Mouse (Mus musculus) ES-Bruce4 (cell line): ENCODE measurements around the gene Chchd5. TPM values are rescaled to one million over a fixed set of nuclear protein-coding genes. Genes with fewer than 3 reads are reported as not detected.
A peak's percentile ranks its signal among the peaks of the same experiment; 100 is the strongest.

Source experiments
- H3K27ac ChIP-seq: 2 replicates; pipeline ENCODE4 v1.5.1; 2012; ENCODE audit warnings: low read length, inconsistent platforms; ENCODE audit not compliant: insufficient read depth
- H3K27me3 ChIP-seq: 2 replicates; pipeline ENCODE4 v1.6.1; 2012; ENCODE audit warnings: mild to moderate bottlenecking, low read length, inconsistent platforms; ENCODE audit not compliant: control insufficient read depth, poor library complexity, insufficient read depth, severe bottlenecking
- H3K36me3 ChIP-seq: 2 replicates; pipeline ENCODE4 v1.6.1; 2012; ENCODE audit warnings: inconsistent platforms, mild to moderate bottlenecking, low read length, moderate library complexity; ENCODE audit not compliant: control insufficient read depth, poor library complexity, insufficient read depth, severe bottlenecking
- H3K4me1 ChIP-seq: one replicate; pipeline ENCODE4 v1.8.1; 2011; ENCODE audit warnings: low read length; ENCODE audit not compliant: control insufficient read depth, insufficient read depth
- H3K4me3 ChIP-seq: 2 replicates; pipeline ENCODE4 v1.5.1; 2011; ENCODE audit warnings: low read depth, mild to moderate bottlenecking, low read length
- H3K9ac ChIP-seq: 2 replicates; pipeline ENCODE4 v1.6.1; 2012; ENCODE audit warnings: low read depth, mild to moderate bottlenecking, inconsistent platforms; ENCODE audit not compliant: poor library complexity, severe bottlenecking
- H3K9me3 ChIP-seq: replicated peaks from 2 replicates; pipeline ENCODE4 v1.6.1; 2012; ENCODE audit warnings: mild to moderate bottlenecking, low read length, inconsistent platforms; ENCODE audit not compliant: control insufficient read depth, poor library complexity, insufficient read depth, severe bottlenecking
- CTCF ChIP-seq: IDR thresholded peaks from one replicate; pipeline ENCODE4 v1.8.1; 2011; ENCODE audit warnings: low read depth, low read length
- EP300 ChIP-seq: IDR thresholded peaks from 2 replicates; pipeline ENCODE4 v1.6.1; 2011; ENCODE audit warnings: low read depth, low read length; ENCODE audit not compliant: insufficient read depth
- POLR2A ChIP-seq: IDR thresholded peaks from one replicate; pipeline ENCODE4 v1.8.1; 2011; ENCODE audit warnings: low read length; ENCODE audit not compliant: insufficient read depth
- polyA plus RNA-seq: library from polyadenylated mRNA; stranded (reverse); fragments of >200 nt; gene quantifications from 2 replicates; pipeline ENCODE4 v1.2.4, GENCODE M21; 2011; ENCODE audit warnings: low read depth; ENCODE audit not compliant: missing spikeins, insufficient read depth, insufficient read length

Chchd5 gene
- polyA plus RNA-seq, 1 experiment, result 43.8 TPM

DNA sequence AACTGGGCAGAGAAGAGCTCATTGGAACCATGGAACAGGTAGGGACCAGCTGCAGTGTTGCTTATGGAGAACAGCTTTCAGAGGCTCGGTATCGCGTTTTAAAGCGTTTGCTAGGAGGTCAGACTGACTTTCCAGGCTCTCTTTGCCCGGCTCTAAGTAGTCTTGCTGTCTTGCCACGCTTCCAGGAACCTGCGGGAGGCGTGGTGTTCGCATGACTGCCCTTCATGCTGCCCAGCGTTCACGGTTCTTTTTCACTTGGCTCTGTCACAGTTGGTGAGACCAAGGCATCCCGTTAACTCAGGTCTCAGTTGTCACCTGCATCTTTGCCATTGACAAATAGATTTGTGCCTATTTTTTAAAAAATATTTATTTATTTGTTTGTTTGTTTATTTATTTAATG, 11.4 kb upstream of the Chchd5 start:
- H3K4me3 ChIP-seq, result no peak overlapping the region
- H3K27ac ChIP-seq, result no peak overlapping the region
- no peak overlapping the region for H3K9ac ChIP-seq
- peaks cover 70% of the 10 kb centered on the region for H3K36me3 ChIP-seq
- H3K4me1 ChIP-seq, result no peaks in the 10 kb centered on the region
- no peaks in the 10 kb centered on the region for H3K9me3 ChIP-seq
- TF ChIP-seq EP300, result no peak
- no peak for TF ChIP-seq POLR2A
- no peak for TF ChIP-seq CTCF
- H3K27me3 ChIP-seq, result no peaks in the 10 kb centered on the region

DNA sequence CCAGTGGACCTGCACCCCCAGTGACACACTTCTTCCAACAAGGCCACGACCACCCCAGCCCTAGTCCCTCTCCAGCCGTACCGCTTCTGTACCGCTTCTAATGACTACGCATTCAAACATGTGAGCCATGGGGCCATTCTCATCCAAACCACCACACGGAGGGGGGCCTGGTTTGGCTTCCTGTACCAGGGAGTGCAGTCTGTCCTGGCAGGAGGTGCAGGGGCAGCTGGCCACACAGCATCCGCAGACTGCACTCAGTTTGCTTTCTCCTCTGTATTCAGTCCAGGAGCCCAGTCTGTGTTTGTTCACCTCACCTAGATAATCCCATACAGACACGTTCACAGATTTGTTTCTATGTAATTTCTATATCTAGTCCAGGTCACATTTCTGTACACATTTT, 7.5 kb upstream of the Chchd5 start:
- Histone ChIP-seq H3K4me1 (no peaks in the 10 kb centered on the region), H3K36me3 (peaks cover 68% of the 10 kb centered on the region), H3K27ac (no peak overlapping the region), H3K9ac (no peak overlapping the region), H3K4me3 (no peak overlapping the region), H3K27me3 (no peaks in the 10 kb centered on the region), H3K9me3 (no peaks in the 10 kb centered on the region)
- TF ChIP-seq POLR2A, result no peak
- TF ChIP-seq CTCF, result no peak
- TF ChIP-seq EP300, result no peak

DNA sequence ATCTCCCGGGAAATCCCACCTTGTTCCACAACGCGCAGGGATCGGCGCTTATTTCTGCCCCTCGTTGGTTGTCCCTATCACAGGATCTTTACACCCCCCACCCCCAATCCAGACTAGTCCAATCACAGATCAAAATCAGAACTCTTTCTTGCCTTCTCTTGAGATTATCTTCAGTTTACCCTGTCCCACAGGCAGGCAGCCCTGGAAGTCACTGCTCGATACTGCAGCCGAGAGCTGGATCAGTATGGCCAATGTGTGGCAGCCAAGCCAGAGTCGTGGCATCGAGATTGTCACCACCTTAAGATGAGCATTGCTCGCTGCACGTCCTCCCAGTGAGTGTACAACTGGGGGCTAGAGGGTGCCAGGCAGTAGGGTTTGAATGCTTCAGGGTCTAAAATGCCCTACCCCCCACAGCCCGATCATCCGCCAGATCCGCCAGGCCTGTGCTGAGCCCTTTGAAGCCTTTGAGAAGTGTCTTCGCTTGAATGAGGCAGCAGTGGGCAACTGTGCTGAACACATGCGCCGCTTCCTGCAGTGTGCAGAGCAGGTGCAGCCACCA, 566 bp downstream of the Chchd5 start:
- TF ChIP-seq CTCF, result no peak
- Histone ChIP-seq H3K9me3 (no peaks in the 10 kb centered on the region), H3K9ac (peak overlapping the region; percentile 67), H3K27me3 (no peaks in the 10 kb centered on the region), H3K36me3 (peaks cover 36% of the 10 kb centered on the region), H3K4me1 (peaks cover 2% of the 10 kb centered on the region), H3K27ac (peak overlapping the region; percentile 68), H3K4me3 (peak overlapping the region; percentile 95)

DNA sequence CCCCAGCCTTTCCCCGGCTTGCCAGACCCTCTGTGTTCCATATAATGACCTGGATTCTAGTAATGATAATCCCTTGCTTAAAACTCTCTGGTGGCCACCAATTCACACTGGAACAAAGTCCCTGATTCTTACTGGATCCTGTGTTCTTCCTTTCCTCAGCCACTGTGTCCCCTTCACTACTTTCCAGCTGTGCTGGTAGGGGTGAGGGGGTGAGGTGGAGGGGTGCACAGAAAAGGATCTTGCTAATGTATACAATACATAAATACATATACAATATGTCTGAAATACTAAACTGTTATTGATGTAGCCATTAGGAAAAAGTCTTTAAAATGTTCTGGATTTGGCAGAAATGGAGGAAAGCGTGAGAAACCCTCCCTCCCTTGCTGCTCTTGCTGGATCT, 1.3 kb downstream of the Chchd5 start:
- Histone ChIP-seq H3K4me3 (peak overlapping the region; percentile 95), H3K36me3 (peaks cover 29% of the 10 kb centered on the region), H3K27ac (peak overlapping the region; percentile 68), H3K27me3 (no peaks in the 10 kb centered on the region), H3K4me1 (peaks cover 2% of the 10 kb centered on the region), H3K9me3 (no peaks in the 10 kb centered on the region), H3K9ac (peak overlapping the region; percentile 67)
- TF ChIP-seq POLR2A, result no peak
- TF ChIP-seq EP300, result no peak
- TF ChIP-seq CTCF, result no peak

DNA sequence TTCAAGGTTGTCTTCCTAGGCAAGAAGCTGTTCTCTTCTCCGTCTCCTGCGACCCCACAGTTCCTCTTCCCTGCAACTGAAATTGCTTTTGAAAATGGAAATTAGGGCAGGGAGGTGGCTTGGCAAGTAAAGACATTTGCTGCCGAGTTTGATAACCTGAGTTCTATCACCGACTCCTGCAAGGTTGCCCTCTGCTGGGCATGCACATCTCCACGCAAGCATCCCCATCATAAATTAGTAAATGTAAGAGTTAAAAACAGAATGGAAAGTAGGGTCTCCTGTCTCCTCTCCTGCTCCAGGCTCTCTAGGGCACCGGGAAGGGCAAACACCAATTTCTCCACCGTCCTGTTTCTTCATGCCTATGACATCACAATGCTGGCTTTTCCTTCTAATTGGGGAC, 2.7 kb downstream of the Chchd5 start:
- no peak overlapping the region for H3K27ac ChIP-seq
- no peaks in the 10 kb centered on the region for H3K9me3 ChIP-seq
- H3K36me3 ChIP-seq, result peaks cover 22% of the 10 kb centered on the region
- no peaks in the 10 kb centered on the region for H3K27me3 ChIP-seq
- H3K9ac ChIP-seq, result no peak overlapping the region
- TF ChIP-seq POLR2A, result no peak
- peak; percentile 18 for TF ChIP-seq CTCF
- TF ChIP-seq EP300, result no peak
- no peak overlapping the region for H3K4me3 ChIP-seq
- H3K4me1 ChIP-seq, result peaks cover 2% of the 10 kb centered on the region

DNA sequence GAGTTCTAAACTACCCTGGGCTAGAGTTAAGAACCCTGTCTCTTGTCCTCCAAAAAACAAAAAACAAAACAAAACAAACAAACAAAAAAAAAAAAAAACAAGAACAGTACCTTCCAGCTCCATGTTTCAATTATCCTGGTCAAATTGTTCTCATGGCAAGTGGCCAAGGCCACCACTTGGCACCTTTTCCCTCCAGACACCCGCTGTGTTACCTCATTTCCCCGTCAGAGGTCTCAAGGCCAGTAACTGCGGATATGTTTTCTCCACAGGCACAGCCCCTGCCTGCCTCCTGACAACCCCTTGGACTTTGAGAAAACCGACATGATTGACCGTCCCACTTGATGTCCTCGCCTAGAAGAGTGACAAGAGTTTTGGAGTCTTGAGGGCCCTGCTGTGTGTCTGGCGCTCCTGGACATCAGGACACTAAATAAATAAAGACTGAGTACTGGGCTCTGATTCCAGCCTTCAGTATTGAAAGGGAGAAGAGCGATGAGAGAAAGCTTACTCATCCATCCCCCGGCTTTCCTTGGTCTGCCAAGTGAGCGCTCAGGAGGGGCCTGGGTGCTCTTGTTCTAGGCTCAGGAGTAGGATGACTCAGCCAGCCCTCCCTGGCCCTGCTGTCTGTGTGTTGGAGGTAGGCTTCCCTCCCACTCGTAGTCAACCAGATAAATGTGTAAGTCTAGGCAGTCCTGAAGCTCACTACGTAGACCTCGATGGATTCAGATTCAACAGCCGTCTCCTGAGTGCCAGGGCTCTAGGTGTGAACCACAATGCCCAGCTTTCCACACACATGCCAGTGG, 3.7 kb downstream of the Chchd5 start:
- H3K4me1 ChIP-seq, result peaks cover 2% of the 10 kb centered on the region
- no peaks in the 10 kb centered on the region for H3K9me3 ChIP-seq
- H3K9ac ChIP-seq, result no peak overlapping the region
- no peak overlapping the region for H3K27ac ChIP-seq
- no peaks in the 10 kb centered on the region for H3K27me3 ChIP-seq
- H3K4me3 ChIP-seq, result no peak overlapping the region
- TF ChIP-seq CTCF, result no peak
- no peak for TF ChIP-seq EP300
- no peak for TF ChIP-seq POLR2A
- peaks cover 22% of the 10 kb centered on the region for H3K36me3 ChIP-seq
